Mouse (Mus musculus): Measurements from ENCODE around the gene Ear10.
"Not testable (repeated sequence)": the region's sequence is repeated elsewhere in the genome, so short reads cannot be mapped to it uniquely, and the experiment has no call there.

DNA sequence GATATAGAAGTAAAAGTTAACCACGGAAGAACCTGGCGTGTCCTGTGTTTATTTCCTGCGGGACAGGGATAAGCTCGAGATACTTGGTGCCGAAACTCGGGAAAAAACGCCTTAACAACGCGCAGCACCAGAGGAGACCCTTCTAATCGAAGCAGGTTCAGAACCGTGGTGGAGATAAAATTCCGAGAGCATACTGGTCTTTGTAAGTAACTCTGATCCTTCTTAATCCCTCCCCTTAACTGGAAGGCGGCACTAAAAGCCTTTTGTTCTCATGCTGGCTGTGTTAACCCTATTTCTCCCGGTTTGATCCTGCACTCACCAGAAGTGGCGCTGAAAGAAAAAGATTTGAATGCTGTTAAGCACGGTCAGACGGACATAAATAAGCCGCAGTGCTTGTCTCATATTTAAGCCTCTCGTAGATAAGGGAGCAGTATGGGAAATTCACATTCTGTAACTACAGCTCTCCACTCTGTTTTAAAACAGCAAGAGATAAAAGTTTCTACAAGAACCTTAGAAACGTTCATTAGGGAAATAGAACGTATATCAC lies 2.1 kb upstream of the Ear10 start:
- not testable (repeated sequence) for TF ChIP-seq POLR2A (IDR thresholded peaks at IDR 0.05; ENCODE audit: control insufficient read depth, extremely low read depth, insufficient read depth, low read length, poor library complexity); CTCF (IDR thresholded peaks at IDR 0.05; ENCODE audit: borderline replicate concordance, control insufficient read depth, extremely low read depth, insufficient read depth, low read length, poor library complexity)
